Mouse (Mus musculus): ENCODE data around the gene Poc1b.

- TF ChIP-seq GATA1 (IDR thresholded peaks at IDR 0.05; ENCODE audit: low read length) (no peak), TAL1 (IDR thresholded peaks at IDR 0.05; ENCODE audit: low read length) (no peak)
Measured at GRCm38 (mm10) chr10:99222726-99223125, 115.9 kb downstream of the Poc1b start.
